Mouse (Mus musculus) Patski (cell line): Measurements from ENCODE around the gene Myo16. TPM values are rescaled to one million over a fixed set of nuclear protein-coding genes. Genes with fewer than 3 reads are reported as not detected.

ENCODE experiments used
- ATAC-seq: fragments of 100-300 bp; one replicate; pipeline ENCODE4 v1.8.0; 2021
- CTCF ChIA-PET: fragments of 350-600 bp; sonication (Branson Sonifier 250); formaldehyde crosslinking; loops from one replicate; lab custom pipeline; 2022; ENCODE audit warnings: inconsistent platforms; lab: Charles Lee
- POLR2A ChIA-PET: fragments of 350-600 bp; sonication (Branson Sonifier 250); formaldehyde crosslinking; loops from one replicate; lab custom pipeline; 2022; ENCODE audit warnings: antibody characterized with exemption, inconsistent platforms; lab: Charles Lee
- DNase-seq: peaks from one replicate; pipeline ENCODE4 v3.0.0-alpha.2; 2011; ENCODE audit warnings: low read depth, low spot score
- H3K27me3 ChIP-seq: fragments of 371-371 bp; one replicate; pipeline ENCODE4 v1.5.1; 2021
- CTCF ChIP-seq: fragments of 100-300 bp; IDR thresholded peaks from one replicate; pipeline ENCODE4 v1.5.1; 2021
- in situ Hi-C: fragments of 300-500 bp; cut with MboI; formaldehyde crosslinking; loops from 3 replicates; pipeline ENCODE4 v1.11.1; 2018; ENCODE audit warnings: low pct_unique_long_range_greater_than_20kb, mixed read lengths
- polyA plus RNA-seq: library from polyadenylated mRNA; unstranded; gene quantifications from one replicate; pipeline ENCODE4 v1.2.3, GENCODE M21; 2021

Gene Myo16
- polyA plus RNA-seq, 1 experiment from 2014 or later = 0.05 TPM

DNA sequence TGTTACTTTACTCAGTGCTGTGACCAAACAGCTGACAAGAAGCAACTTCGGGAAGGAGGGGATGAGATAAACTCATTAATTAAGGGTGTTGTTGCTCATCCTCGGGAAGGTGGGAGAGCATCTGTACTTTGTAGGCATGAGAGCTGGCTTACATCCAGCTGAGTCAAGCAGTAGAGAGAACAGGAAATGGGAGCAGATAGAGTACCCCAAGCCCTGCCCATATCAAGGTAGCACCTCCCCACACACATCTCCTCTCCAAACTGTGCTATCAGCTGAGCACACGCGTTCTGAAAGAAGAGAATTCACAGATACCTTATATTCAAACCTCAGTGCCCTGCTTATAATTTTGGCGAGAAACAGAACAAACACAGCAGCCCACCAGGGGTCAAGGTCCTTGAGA is 330.1 kb downstream of the Myo16 start:
- CTCF ChIA-PET = interaction anchor here (1.4 kb wide), 1 partner anchor 46 kb away, joined by 3 read pairs; no protein-coding TSS in a partner anchor
- H3K27me3 ChIP-seq = peaks cover 51% of the 10 kb centered on the region
- DNase-seq (no peak), ATAC-seq (no peak)
- TF ChIP-seq CTCF = no peak
- POLR2A ChIA-PET = no interaction called here
- in situ Hi-C loops = no loop called here

DNA sequence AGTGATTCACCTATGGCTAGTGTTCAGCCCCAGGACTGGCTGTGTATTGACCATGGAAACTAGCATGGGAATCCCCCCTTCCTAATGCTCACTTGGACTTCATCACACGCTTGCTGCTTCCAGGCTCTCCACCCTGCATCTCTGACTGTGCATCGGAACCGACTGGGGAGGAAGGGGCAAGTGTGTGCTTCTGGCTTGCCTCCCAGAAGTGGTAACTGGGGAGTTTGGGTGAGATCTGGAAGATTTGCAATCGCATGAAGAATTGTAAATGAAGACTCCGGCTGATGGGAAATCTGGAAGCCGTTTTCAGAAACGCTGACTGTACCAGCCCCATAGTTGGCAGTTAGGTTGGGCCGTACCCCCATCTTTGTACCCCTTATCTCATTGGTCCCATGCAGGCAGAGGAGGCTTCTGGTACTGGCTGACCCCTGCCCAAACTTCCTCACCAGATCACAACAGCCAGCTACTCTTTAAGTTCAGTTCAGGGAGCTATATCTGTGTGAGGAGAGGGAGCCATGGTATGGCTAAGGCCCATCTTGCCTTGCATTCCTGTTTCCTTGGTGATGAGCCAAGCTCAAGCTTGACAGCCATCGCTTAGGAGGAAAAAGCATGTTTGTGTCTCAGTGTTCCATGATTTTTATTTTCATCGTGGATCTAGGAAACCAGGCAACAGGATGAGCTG is 336.2 kb downstream of the Myo16 start:
- CTCF ChIA-PET = no interaction called here
- ATAC-seq = no peak

DNA sequence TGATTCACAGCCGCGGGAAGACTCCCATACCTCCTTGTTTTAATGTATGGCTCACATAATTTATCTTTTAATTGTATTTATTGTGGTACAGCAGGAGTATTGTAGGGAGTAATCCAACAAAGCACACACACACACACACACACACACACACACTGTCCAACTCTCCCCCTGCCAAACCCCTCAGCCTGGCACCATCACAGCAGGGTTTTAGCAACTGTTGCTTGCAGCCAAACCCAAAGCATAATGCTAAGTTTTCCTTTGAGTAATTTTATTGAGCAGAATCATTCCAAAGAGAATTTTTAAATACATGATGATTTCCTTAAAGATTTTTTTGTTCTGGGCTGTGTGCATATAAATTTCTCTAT is 336.7 kb downstream of the Myo16 start:
- ATAC-seq = no peak

More for the DNA sequence above, 336.2 kb downstream of the Myo16 start:
- in situ Hi-C loops = no loop called here
- H3K27me3 ChIP-seq = peaks cover 41% of the 10 kb centered on the region
- POLR2A ChIA-PET = no interaction called here
- TF ChIP-seq CTCF = no peak
- DNase-seq = no peak

DNA sequence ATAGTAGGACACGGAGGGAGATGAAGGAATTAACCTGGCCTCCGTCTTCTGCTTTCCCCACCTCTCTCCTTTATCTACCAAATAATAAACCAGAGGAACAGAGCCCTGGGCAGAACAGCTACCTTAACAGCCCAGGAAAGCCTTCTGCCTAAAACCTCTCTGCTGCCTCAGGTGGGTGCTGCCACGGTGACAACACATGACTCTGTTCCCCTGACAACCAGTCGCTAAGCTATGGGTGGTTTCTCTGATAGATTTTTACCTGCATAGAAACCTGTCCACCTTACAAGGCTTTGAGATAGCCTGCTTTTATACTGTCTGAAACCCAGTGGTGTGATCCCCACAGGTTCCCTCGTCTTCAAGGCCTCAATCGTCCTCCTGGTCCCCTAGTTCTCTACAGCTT is 337.2 kb downstream of the Myo16 start:
- in situ Hi-C loops = no loop called here
- ChIA-PET POLR2A (no interaction called here), CTCF (no interaction called here)
- no peak for TF ChIP-seq CTCF
- H3K27me3 ChIP-seq = peaks cover 31% of the 10 kb centered on the region
- ATAC-seq (no peak), DNase-seq (no peak)

More for the DNA sequence above, 336.7 kb downstream of the Myo16 start:
- DNase-seq = no peak
- in situ Hi-C loops = no loop called here
- CTCF ChIA-PET = no interaction called here
- no peak for TF ChIP-seq CTCF
- H3K27me3 ChIP-seq = peaks cover 36% of the 10 kb centered on the region
- POLR2A ChIA-PET = no interaction called here

DNA sequence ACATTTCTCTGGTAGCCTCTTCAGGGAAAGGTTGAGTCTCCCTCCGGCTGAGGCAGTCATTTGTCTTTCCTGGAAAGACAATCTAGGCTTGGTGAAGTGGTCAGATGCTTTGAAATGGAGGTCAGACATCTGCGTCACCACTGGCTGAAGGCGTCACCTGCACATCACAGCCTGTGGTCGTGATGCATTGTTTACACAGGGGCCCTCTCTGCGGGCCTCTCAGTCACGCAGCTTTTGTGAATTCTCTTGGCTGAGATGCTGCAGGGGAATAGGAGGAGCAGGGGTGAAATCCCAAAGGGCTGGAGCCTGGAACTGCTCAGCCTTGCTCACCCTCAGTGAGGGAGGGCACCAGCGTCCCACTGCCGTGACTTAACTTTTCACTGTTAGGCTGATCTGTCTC is 346.1 kb downstream of the Myo16 start:
- DNase-seq (no peak), ATAC-seq (no peak)
- H3K27me3 ChIP-seq = peaks cover 27% of the 10 kb centered on the region
- no peak for TF ChIP-seq CTCF
- in situ Hi-C loops = no loop called here
- ChIA-PET CTCF (no interaction called here), POLR2A (no interaction called here)

DNA sequence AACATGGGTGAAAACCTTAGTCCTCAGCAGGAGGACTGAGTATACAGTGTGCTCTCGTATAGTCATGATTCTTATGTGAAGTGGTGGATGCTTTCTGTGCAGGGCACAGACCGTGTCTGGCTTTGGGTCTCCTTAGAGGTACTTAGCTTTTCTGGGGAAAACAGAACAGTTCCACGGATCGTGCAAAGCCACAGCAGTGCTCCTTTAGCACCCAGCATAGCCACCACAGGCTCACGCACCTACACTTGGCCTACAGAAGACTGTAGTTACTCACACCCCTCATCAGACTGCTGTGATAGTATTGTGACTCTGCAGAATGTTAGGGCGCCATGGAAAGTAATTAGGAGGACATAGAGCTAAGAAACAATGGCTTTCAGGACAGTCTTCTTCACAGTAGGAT is 346.8 kb downstream of the Myo16 start:
- in situ Hi-C loops = no loop called here
- ChIA-PET POLR2A (no interaction called here), CTCF (no interaction called here)
- DNase-seq (no peak), ATAC-seq (no peak)
- no peak for TF ChIP-seq CTCF
- H3K27me3 ChIP-seq = peaks cover 27% of the 10 kb centered on the region

DNA sequence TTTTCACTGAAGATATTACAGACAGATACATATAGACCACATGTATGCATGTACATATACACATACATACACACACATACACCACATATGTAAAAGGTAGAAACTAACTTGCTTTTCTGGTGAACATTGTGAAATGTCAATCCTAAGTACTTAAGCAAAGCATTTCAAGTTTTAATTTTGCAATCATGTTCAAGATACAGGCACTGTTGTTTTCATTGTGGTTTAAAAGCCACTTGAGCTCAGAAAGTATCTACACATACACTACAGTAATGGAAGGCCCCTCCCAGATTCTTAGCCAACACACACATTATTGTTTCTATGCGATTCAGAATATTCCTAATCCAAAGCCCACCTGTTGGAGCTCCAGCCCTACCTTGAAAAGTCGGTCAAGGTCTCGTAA is 348.0 kb downstream of the Myo16 start:
- CTCF ChIA-PET = no interaction called here
- peaks cover 31% of the 10 kb centered on the region for H3K27me3 ChIP-seq
- no peak for TF ChIP-seq CTCF
- DNase-seq (no peak), ATAC-seq (no peak)
- in situ Hi-C loops = no loop called here
- POLR2A ChIA-PET = no interaction called here

DNA sequence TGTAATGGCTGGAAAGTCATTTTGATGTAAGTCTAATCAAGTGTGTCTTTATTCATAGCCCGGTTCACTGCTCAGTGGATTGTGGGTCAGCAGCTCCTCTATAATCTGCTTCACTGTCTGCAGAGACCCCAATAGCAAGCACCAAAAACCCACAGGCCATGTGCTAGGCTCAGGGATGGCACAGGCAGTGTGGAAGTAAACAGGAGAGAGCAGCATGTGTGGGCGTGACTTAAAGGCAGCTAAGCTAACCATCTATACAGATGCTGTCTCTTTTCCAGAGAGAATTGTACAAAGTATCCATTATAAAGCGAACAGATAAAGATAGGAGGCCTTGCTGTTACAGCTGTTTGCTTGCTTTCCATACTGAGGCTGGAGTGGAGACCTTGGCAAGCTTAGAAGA is 358.4 kb downstream of the Myo16 start:
- no peak for TF ChIP-seq CTCF
- in situ Hi-C loops = no loop called here
- POLR2A ChIA-PET = no interaction called here
- ATAC-seq = no peak
- DNase-seq = no peak
- CTCF ChIA-PET = no interaction called here
- peaks cover 47% of the 10 kb centered on the region for H3K27me3 ChIP-seq

DNA sequence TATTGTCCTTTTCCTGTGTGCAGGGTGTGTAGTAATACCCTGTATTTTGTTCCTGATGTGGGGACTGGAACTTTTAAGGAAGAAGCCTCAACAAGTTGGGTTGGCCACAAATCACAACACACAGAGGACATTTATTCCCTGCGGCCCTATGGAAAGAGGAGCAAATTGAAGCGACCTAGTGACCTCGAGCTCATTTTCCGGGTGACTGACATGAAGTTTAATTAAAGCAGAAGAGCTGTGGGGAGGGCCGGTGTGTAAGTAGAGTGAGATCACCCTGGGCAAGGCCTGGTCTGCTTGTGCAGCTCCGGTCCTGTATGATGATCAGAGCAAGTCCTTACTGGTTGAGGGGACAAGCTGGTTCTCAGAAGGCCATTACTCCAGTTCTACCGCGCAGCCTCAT is 363.7 kb downstream of the Myo16 start:
- in situ Hi-C loops = no loop called here
- ATAC-seq (no peak), DNase-seq (no peak)
- ChIA-PET POLR2A (no interaction called here), CTCF (interaction anchor here (1.5 kb wide), 1 partner anchor 52 kb away, joined by 4 read pairs; no protein-coding TSS in a partner anchor)
- H3K27me3 ChIP-seq = peaks cover 51% of the 10 kb centered on the region
- no peak for TF ChIP-seq CTCF

DNA sequence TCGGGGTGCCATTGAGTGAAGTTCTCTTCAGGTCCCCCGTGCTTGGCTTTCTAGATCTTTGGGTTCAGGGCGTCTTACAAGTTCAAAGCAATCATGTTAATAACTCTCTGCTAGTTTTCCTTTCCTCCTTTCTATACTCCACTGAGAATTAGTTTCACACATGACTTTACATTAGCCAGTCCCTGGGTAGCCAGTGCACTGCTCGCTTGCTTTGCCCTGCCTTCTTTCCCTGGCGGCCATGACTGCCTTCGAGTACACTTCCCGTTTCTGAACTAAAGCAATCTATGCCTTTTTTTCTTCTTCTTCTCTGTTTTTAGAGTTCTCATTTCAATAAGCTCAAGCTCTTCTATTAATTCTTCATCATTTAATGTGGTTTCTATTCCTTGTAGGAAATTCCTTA is 365.6 kb downstream of the Myo16 start:
- ATAC-seq (no peak), DNase-seq (no peak)
- POLR2A ChIA-PET = no interaction called here
- in situ Hi-C loops = no loop called here
- CTCF ChIA-PET = no interaction called here
- no peak for TF ChIP-seq CTCF
- peaks cover 51% of the 10 kb centered on the region for H3K27me3 ChIP-seq

DNA sequence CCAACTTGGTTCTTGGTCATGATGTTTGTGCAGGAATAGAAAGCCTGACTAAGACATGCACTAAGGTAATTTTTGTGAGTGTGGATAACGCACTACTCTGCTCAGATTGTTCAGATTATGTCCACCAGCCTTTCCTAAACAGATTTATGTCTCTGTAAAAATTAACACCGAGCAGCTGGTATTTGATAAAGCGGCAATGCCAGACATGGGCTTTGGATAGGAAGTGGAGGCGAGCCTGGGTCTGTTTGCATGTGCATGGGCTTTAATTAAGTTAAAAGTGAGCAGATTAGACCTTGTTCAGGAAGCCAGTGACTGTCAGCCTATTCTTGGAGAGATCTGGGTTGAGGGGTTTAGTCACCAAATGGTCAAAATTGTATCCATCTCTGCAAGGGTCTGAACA is 367.8 kb downstream of the Myo16 start:
- ChIA-PET CTCF (no interaction called here), POLR2A (no interaction called here)
- DNase-seq = no peak
- no peak for ATAC-seq
- in situ Hi-C loops = no loop called here
- peaks cover 55% of the 10 kb centered on the region for H3K27me3 ChIP-seq
- no peak for TF ChIP-seq CTCF

DNA sequence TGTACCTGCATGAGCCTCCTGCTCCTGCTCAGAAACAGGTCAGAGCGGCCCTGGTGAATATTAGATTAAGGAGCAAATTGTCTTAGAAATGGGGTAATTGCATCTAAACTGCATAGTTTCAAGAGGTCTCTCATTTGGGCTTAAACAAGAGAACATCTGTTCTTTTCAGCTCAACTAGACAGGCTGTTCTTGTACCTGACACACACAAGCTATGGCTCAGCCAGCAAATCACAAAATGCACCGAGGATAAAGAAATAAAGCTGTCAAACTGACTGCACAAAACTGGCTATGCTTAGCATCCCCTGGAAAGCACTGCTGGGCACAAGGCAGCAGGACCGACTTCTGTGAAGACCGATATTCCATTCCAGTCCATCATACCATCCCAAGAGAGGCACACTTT is 372.0 kb downstream of the Myo16 start:
- ChIA-PET POLR2A (no interaction called here), CTCF (no interaction called here)
- no peak for ATAC-seq
- no peak for DNase-seq
- TF ChIP-seq CTCF = no peak
- H3K27me3 ChIP-seq = peaks cover 62% of the 10 kb centered on the region
- in situ Hi-C loops = no loop called here
